Mouse (Mus musculus): Measurements from ENCODE around the gene Zfp354b. TPM values are rescaled to one million over a fixed set of nuclear protein-coding genes. Genes with fewer than 3 reads are reported as not detected.

Gene Zfp354b
- polyA plus RNA-seq, 1 experiment, result not detected

GRCm38 (mm10) chr11:50938435-50938834 is 7.0 kb upstream of the Zfp354b start:
- Histone ChIP-seq H3K4me1 (ENCODE audit: control insufficient read depth) (no peaks in the 10 kb centered on the region), H3K27me3 (ENCODE audit: control insufficient read depth) (no peaks in the 10 kb centered on the region), H3K36me3 (ENCODE audit: control insufficient read depth) (no peaks in the 10 kb centered on the region), H3K4me3 (replicated peaks) (no peak overlapping the region), H3K9me3 (ENCODE audit: control insufficient read depth, low read length) (peaks cover 17% of the 10 kb centered on the region)
- TF ChIP-seq GATA1 (IDR thresholded peaks at IDR 0.05; ENCODE audit: low read length), result no peak
- no peak for TF ChIP-seq TAL1 (IDR thresholded peaks at IDR 0.05; ENCODE audit: low read length)

- Histone ChIP-seq H3K4me1 (ENCODE audit: control insufficient read depth) (peaks cover 12% of the 10 kb centered on the region), H3K27me3 (ENCODE audit: control insufficient read depth) (peaks cover 22% of the 10 kb centered on the region), H3K36me3 (ENCODE audit: control insufficient read depth) (no peaks in the 10 kb centered on the region), H3K4me3 (replicated peaks) (no peak overlapping the region), H3K9me3 (ENCODE audit: control insufficient read depth, low read length) (no peaks in the 10 kb centered on the region)
- TF ChIP-seq GATA1 (IDR thresholded peaks at IDR 0.05; ENCODE audit: low read length), result no peak
- no peak for TF ChIP-seq TAL1 (IDR thresholded peaks at IDR 0.05; ENCODE audit: low read length)
These were observed 607 bp upstream of the Zfp354b start for GRCm38 (mm10) chr11:50932040-50932439.

GRCm38 (mm10) chr11:50931021-50931420 is 412 bp downstream of the Zfp354b start:
- peaks cover 12% of the 10 kb centered on the region for H3K4me1 ChIP-seq (ENCODE audit: control insufficient read depth)
- no peak for TF ChIP-seq TAL1 (IDR thresholded peaks at IDR 0.05; ENCODE audit: low read length)
- no peak for TF ChIP-seq GATA1 (IDR thresholded peaks at IDR 0.05; ENCODE audit: low read length)
- H3K4me3 ChIP-seq (replicated peaks), result peak overlapping the region; percentile 61

GRCm38 (mm10) chr11:50930469-50931014 is 891 bp downstream of the Zfp354b start:
- no peaks in the 10 kb centered on the region for H3K36me3 ChIP-seq (ENCODE audit: control insufficient read depth)
- H3K9me3 ChIP-seq (ENCODE audit: control insufficient read depth, low read length), result no peaks in the 10 kb centered on the region
- peaks cover 22% of the 10 kb centered on the region for H3K27me3 ChIP-seq (ENCODE audit: control insufficient read depth)
- peaks cover 12% of the 10 kb centered on the region for H3K4me1 ChIP-seq (ENCODE audit: control insufficient read depth)
- TF ChIP-seq GATA1 (IDR thresholded peaks at IDR 0.05; ENCODE audit: low read length) (no peak), TAL1 (IDR thresholded peaks at IDR 0.05; ENCODE audit: low read length) (no peak)
- H3K4me3 ChIP-seq (replicated peaks), result peak overlapping the region; percentile 61

More at GRCm38 (mm10) chr11:50931021-50931420, 412 bp downstream of the Zfp354b start:
- Histone ChIP-seq H3K36me3 (ENCODE audit: control insufficient read depth) (no peaks in the 10 kb centered on the region), H3K9me3 (ENCODE audit: control insufficient read depth, low read length) (no peaks in the 10 kb centered on the region), H3K27me3 (ENCODE audit: control insufficient read depth) (peaks cover 22% of the 10 kb centered on the region)

GRCm38 (mm10) chr11:50915671-50916320 is 15.6 kb downstream of the Zfp354b start, which contains the start of gene Zfp2:
Zfp2 (minus strand) TSS chr11:50916165.
- Histone ChIP-seq H3K9me3 (ENCODE audit: control insufficient read depth, low read length) (peaks cover 2% of the 10 kb centered on the region), H3K4me3 (replicated peaks) (peak within 1 kb of the TSS; percentile 77), H3K36me3 (ENCODE audit: control insufficient read depth) (peaks cover 11% of the 10 kb centered on the region), H3K4me1 (ENCODE audit: control insufficient read depth) (peaks cover 8% of the 10 kb centered on the region), H3K27me3 (ENCODE audit: control insufficient read depth) (no peaks in the 10 kb centered on the region)
- TF ChIP-seq TAL1 (IDR thresholded peaks at IDR 0.05; ENCODE audit: low read length), result no peak
- no peak for TF ChIP-seq GATA1 (IDR thresholded peaks at IDR 0.05; ENCODE audit: low read length)

GRCm38 (mm10) chr11:50914461-50914860 is 17.0 kb downstream of the Zfp354b start:
- TF ChIP-seq TAL1 (IDR thresholded peaks at IDR 0.05; ENCODE audit: low read length) (no peak), GATA1 (IDR thresholded peaks at IDR 0.05; ENCODE audit: low read length) (no peak)

GRCm38 (mm10) chr11:50913301-50913700 is 18.1 kb downstream of the Zfp354b start:
- TF ChIP-seq GATA1 (IDR thresholded peaks at IDR 0.05; ENCODE audit: low read length), result no peak
- no peak for TF ChIP-seq TAL1 (IDR thresholded peaks at IDR 0.05; ENCODE audit: low read length)
- peaks cover 25% of the 10 kb centered on the region for H3K36me3 ChIP-seq (ENCODE audit: control insufficient read depth)
- H3K27me3 ChIP-seq (ENCODE audit: control insufficient read depth), result no peaks in the 10 kb centered on the region
- peaks cover 8% of the 10 kb centered on the region for H3K4me1 ChIP-seq (ENCODE audit: control insufficient read depth)
- no peak overlapping the region for H3K4me3 ChIP-seq (replicated peaks)
- H3K9me3 ChIP-seq (ENCODE audit: control insufficient read depth, low read length), result peaks cover 2% of the 10 kb centered on the region

More at GRCm38 (mm10) chr11:50914461-50914860, 17.0 kb downstream of the Zfp354b start:
- peaks cover 8% of the 10 kb centered on the region for H3K4me1 ChIP-seq (ENCODE audit: control insufficient read depth)
- peaks cover 2% of the 10 kb centered on the region for H3K9me3 ChIP-seq (ENCODE audit: control insufficient read depth, low read length)
- H3K4me3 ChIP-seq (replicated peaks), result no peak overlapping the region
- peaks cover 19% of the 10 kb centered on the region for H3K36me3 ChIP-seq (ENCODE audit: control insufficient read depth)
- H3K27me3 ChIP-seq (ENCODE audit: control insufficient read depth), result no peaks in the 10 kb centered on the region

GRCm38 (mm10) chr11:50908136-50908535 is 23.3 kb downstream of the Zfp354b start:
- H3K9me3 ChIP-seq (ENCODE audit: control insufficient read depth, low read length), result peaks cover 19% of the 10 kb centered on the region
- no peak overlapping the region for H3K4me3 ChIP-seq (replicated peaks)
- TF ChIP-seq TAL1 (IDR thresholded peaks at IDR 0.05; ENCODE audit: low read length) (no peak), GATA1 (IDR thresholded peaks at IDR 0.05; ENCODE audit: low read length) (no peak)
- H3K4me1 ChIP-seq (ENCODE audit: control insufficient read depth), result no peaks in the 10 kb centered on the region
- no peaks in the 10 kb centered on the region for H3K27me3 ChIP-seq (ENCODE audit: control insufficient read depth)
- H3K36me3 ChIP-seq (ENCODE audit: control insufficient read depth), result peaks cover 51% of the 10 kb centered on the region

GRCm38 (mm10) chr11:50897359-50897758 is 34.1 kb downstream of the Zfp354b start:
- TF ChIP-seq TAL1 (IDR thresholded peaks at IDR 0.05; ENCODE audit: low read length) (no peak), GATA1 (IDR thresholded peaks at IDR 0.05; ENCODE audit: low read length) (no peak)

More at GRCm38 (mm10) chr11:50897359-50897758, 34.1 kb downstream of the Zfp354b start:
- Histone ChIP-seq H3K36me3 (ENCODE audit: control insufficient read depth) (peaks cover 5% of the 10 kb centered on the region), H3K27me3 (ENCODE audit: control insufficient read depth) (no peaks in the 10 kb centered on the region), H3K4me3 (replicated peaks) (no peak overlapping the region), H3K4me1 (ENCODE audit: control insufficient read depth) (no peaks in the 10 kb centered on the region), H3K9me3 (ENCODE audit: control insufficient read depth, low read length) (peaks cover 52% of the 10 kb centered on the region)

All from erythroblast, embryonic 14.5 days (primary cell).